Mouse (Mus musculus) brain, embryonic 14.5 days (tissue): ENCODE measurements around the gene Nipa2. TPM values are rescaled to one million over a fixed set of nuclear protein-coding genes. Genes with fewer than 3 reads are reported as not detected.
"Not testable (repeated sequence)": the region's sequence is repeated elsewhere in the genome, so short reads cannot be mapped to it uniquely, and the experiment has no call there.

ENCODE experiments used
- DNase-seq: peaks from one replicate; pipeline ENCODE4 v3.0.0-alpha.2; 2011; ENCODE audit warnings: low read depth
- CTCF ChIP-seq: fragments of 200-500 bp; IDR thresholded peaks from 2 replicates; pipeline ENCODE4 v1.5.1; 2012; ENCODE audit warnings: inconsistent platforms, mild to moderate bottlenecking, moderate library complexity, borderline replicate concordance; ENCODE audit not compliant: insufficient read depth, insufficient read length; ENCODE audit errors: extremely low read depth
- POLR2A ChIP-seq: fragments of 200-500 bp; IDR thresholded peaks from 2 replicates; pipeline ENCODE4 v1.6.1; 2012; ENCODE audit warnings: mild to moderate bottlenecking, inconsistent platforms, borderline replicate concordance; ENCODE audit not compliant: poor library complexity, insufficient read depth, insufficient read length, severe bottlenecking; ENCODE audit errors: extremely low read depth
- polyA plus RNA-seq: library from polyadenylated mRNA; depleted of rRNA; stranded (reverse); fragments of >200 nt; gene quantifications from 2 replicates; pipeline ENCODE4 v1.2.3, GENCODE M21; 2012; rRNA removed

Gene Nipa2
- polyA plus RNA-seq, 1 experiment: 24.2 TPM

- TF ChIP-seq CTCF (no peak), POLR2A (no peak)
- no peak for DNase-seq
These were observed 33.6 kb downstream of the Nipa2 start for GRCm38 (mm10) chr7:55928649-55929048.

GRCm38 (mm10) chr7:55927262-55927661 is 35.0 kb downstream of the Nipa2 start:
- TF ChIP-seq POLR2A: no peak
- no peak for TF ChIP-seq CTCF
- DNase-seq: no peak

- not testable (repeated sequence) for DNase-seq
These were observed 43.9 kb downstream of the Nipa2 start for GRCm38 (mm10) chr7:55918365-55918764.

DNA sequence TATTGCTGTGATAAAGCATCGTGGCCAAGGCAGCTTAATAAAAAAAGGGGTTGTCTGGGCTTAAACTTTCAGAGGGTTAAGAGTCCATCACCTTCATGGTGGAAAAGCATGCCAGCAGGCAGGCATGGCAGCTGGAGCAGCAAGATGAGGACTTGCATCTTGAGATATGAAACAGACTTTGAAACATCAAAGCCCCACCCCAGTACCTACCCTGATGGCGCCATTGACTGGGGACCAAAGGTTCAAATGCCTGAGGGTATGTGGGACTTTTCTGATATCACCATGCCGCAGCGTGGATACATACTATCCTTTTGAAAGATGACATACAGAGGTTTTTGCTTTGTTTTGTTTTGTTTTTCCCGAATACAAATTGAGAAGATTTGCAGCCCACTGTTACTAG is 50.2 kb downstream of the Nipa2 start:
- no peak for TF ChIP-seq CTCF
- no peak for TF ChIP-seq POLR2A
- no peak for DNase-seq

GRCm38 (mm10) chr7:55911371-55911770 is 50.9 kb downstream of the Nipa2 start:
- no peak for TF ChIP-seq POLR2A
- no peak for TF ChIP-seq CTCF
- peak; percentile 22 for DNase-seq

GRCm38 (mm10) chr7:55910356-55910755 is 51.9 kb downstream of the Nipa2 start:
- TF ChIP-seq CTCF (no peak), POLR2A (no peak)

DNA sequence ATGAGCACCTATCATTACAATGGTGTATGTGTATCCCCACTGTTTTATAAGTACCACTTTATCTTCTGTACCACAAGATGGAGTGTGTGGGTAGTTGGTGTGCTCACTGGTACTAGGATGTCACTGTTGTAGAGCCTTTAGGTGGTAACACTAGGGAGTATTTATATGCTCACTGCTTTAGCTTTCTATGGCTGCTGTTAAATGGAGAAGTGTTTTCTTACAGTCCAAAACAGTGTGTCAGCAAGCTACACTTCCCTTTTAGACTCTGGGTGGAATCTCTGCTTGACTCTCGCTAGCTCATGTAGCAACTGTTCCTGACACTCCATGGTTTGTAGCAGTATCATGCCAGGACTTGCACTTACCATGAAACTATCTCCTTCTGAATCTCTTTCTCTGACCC is 52.8 kb downstream of the Nipa2 start:
- DNase-seq: no peak
- TF ChIP-seq CTCF (no peak), POLR2A (no peak)

More at GRCm38 (mm10) chr7:55910356-55910755, 51.9 kb downstream of the Nipa2 start:
- DNase-seq: no peak

DNA sequence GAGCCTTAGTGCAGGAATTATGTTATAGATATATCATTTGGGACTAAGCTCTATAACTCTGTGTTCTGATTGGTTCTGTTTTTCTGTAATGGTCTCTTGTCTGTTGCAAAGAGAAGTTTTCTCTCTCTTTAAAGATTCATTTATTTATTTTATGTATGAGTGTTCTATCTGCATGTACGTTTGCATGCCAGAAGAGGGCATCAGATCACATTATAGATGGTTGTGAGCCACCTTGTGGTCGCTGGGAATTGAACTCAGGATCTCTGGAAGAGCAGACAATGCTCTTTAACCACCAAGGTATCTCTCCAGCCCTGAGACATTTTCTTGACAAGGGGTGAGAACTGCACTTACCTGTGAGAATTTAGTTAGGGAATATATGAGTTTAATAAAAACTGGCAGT is 56.8 kb downstream of the Nipa2 start:
- DNase-seq: no peak
- TF ChIP-seq POLR2A (no peak), CTCF (no peak)

- no peak for TF ChIP-seq CTCF
- no peak for TF ChIP-seq POLR2A
These were observed 58.5 kb downstream of the Nipa2 start for GRCm38 (mm10) chr7:55903766-55904165.

GRCm38 (mm10) chr7:55891797-55892196 is 70.5 kb downstream of the Nipa2 start:
- TF ChIP-seq POLR2A: no peak
- TF ChIP-seq CTCF: no peak
- no peak for DNase-seq

More at GRCm38 (mm10) chr7:55903766-55904165, 58.5 kb downstream of the Nipa2 start:
- DNase-seq: no peak

DNA sequence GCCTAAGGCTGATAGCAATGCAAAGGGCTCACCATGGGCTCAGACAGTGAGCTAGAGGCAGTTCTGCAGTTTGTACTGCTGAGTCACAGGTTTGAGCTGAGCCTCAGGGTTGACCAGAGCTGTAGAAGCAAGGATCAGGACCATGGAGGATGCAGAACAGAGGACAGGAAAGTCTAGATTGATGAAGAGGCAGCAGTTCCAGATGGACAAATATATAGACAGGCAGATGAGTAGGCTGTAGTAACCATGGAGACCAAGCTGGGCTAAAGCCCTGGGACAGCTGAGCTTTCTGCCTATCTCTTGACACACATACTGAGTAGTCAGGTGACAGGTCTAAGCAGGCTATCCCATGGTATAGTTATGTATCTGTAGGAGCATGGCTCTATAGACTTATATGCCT is 71.5 kb downstream of the Nipa2 start:
- no peak for DNase-seq
- TF ChIP-seq CTCF: no peak
- no peak for TF ChIP-seq POLR2A

DNA sequence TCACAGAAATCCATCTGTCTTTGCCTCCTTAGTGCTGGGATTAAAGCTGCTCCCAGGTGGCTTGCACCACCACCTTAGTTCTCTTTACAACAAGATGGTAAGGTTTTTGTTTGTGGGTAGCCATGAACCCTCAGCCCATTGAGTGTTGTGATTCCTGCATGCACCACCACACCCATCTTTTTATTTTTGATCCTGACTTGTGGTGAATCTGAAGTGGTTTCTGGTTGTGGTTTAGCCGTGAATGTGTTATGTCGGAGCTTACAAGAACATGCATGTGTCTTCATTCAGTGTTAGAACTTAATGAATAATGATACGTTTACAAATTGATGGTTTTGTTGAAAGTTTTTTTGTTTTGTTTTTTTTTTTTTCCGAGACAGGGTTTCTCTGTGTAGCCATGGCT is 72.3 kb downstream of the Nipa2 start:
- no peak for TF ChIP-seq POLR2A
- no peak for TF ChIP-seq CTCF
- no peak for DNase-seq

GRCm38 (mm10) chr7:55888603-55889002 is 73.7 kb downstream of the Nipa2 start:
- DNase-seq: no peak
- TF ChIP-seq POLR2A (no peak), CTCF (no peak)

Other genes with a start within 250 kb of the Nipa2 start
- gene Siglech, start 194.3 kb downstream of the Nipa2 start, polyA plus RNA-seq: 1.2 and 1.8 TPM in 2 replicates
- gene Tubgcp5, start 168.3 kb downstream of the Nipa2 start, polyA plus RNA-seq: 22.4 and 23.0 TPM in 2 replicates
- gene Cyfip1, start 120.7 kb downstream of the Nipa2 start, polyA plus RNA-seq: 38.3 and 39.6 TPM in 2 replicates
- 18.4 and 21.6 TPM in 2 replicates for gene Nipa1, start 57.5 kb upstream of the Nipa2 start, polyA plus RNA-seq
- gene Herc2, start 87.7 kb upstream of the Nipa2 start, polyA plus RNA-seq: 30.3 and 39.8 TPM in 2 replicates